Mouse (Mus musculus) mature B cell (primary cell): ENCODE measurements at regions not wholly inside any gene's neighbourhood (a gene's known extent, or its start where the extent isn't known, plus 50 kb on each side); places are given as distances from the start of the nearest gene placed in this dataset.
"Not testable (repeated sequence)": the region's sequence is repeated elsewhere in the genome, so short reads cannot be mapped to it uniquely, and the experiment has no call there.

ENCODE experiments used
- in situ Hi-C: fragments of 300-500 bp; cut with MboI; formaldehyde crosslinking; loops from 2 replicates; pipeline ENCODE4 v1.14.3; 2019

- in situ Hi-C loops: no loop called here
Measured at GRCm38 (mm10) chr1:154018241-154018640, 118.2 kb upstream of the Teddm2 start.

- in situ Hi-C loops: no loop called here
Measured at GRCm38 (mm10) chr1:154024301-154024700, 124.3 kb upstream of the Teddm2 start.

GRCm38 (mm10) chr1:154027303-154027702 is 127.3 kb upstream of the Teddm2 start:
- in situ Hi-C loops: no loop called here

GRCm38 (mm10) chr1:154029826-154030225 is 129.8 kb upstream of the Teddm2 start:
- in situ Hi-C loops: no loop called here

- in situ Hi-C loops: no loop called here
Measured at GRCm38 (mm10) chr1:154032669-154033099, 132.7 kb upstream of the Teddm2 start.

- in situ Hi-C loops: no loop called here
Measured at GRCm38 (mm10) chr1:154033958-154034606, 134.1 kb upstream of the Teddm2 start.

GRCm38 (mm10) chr1:154036729-154037270 is 136.8 kb upstream of the Teddm2 start:
- in situ Hi-C loops: no loop called here

GRCm38 (mm10) chr1:154038241-154038640 is 138.2 kb upstream of the Teddm2 start:
- in situ Hi-C loops: no loop called here

- in situ Hi-C loops: no loop called here
Measured at GRCm38 (mm10) chr1:154040907-154041306, 140.9 kb upstream of the Teddm2 start.

- in situ Hi-C loops: no loop called here
Measured at GRCm38 (mm10) chr1:154042956-154043355, 142.9 kb upstream of the Teddm2 start.

GRCm38 (mm10) chr1:154044712-154045111 is 144.7 kb upstream of the Teddm2 start:
- in situ Hi-C loops: no loop called here

GRCm38 (mm10) chr1:154045951-154046350 is 145.9 kb upstream of the Teddm2 start:
- in situ Hi-C loops: no loop called here

- in situ Hi-C loops: no loop called here
Measured at GRCm38 (mm10) chr1:154053641-154054040, 147.3 kb upstream of the Zfp648 start.

- in situ Hi-C loops: no loop called here
Measured at GRCm38 (mm10) chr1:154054874-154055273, 146.1 kb upstream of the Zfp648 start.

- in situ Hi-C loops: not testable (repeated sequence)
Measured at GRCm38 (mm10) chr1:154061397-154061796, 139.6 kb upstream of the Zfp648 start.

GRCm38 (mm10) chr1:154061851-154062250 is 139.1 kb upstream of the Zfp648 start:
- in situ Hi-C loops: no loop called here

GRCm38 (mm10) chr1:154062666-154063065 is 138.3 kb upstream of the Zfp648 start:
- in situ Hi-C loops: no loop called here

- in situ Hi-C loops: no loop called here
Measured at GRCm38 (mm10) chr1:154064633-154065032, 136.4 kb upstream of the Zfp648 start.

- in situ Hi-C loops: no loop called here
Measured at GRCm38 (mm10) chr1:154065336-154066329, 135.4 kb upstream of the Zfp648 start.

- in situ Hi-C loops: no loop called here
Measured at GRCm38 (mm10) chr1:154067856-154068255, 133.1 kb upstream of the Zfp648 start.

GRCm38 (mm10) chr1:154074270-154074669 is 126.7 kb upstream of the Zfp648 start:
- in situ Hi-C loops: no loop called here

- in situ Hi-C loops: no loop called here
Measured at GRCm38 (mm10) chr1:154076684-154077475, 124.1 kb upstream of the Zfp648 start.
